Mouse (Mus musculus) kidney, embryonic 16.5 days (tissue): Measurements from ENCODE around the gene Bola1. TPM values are rescaled to one million over a fixed set of nuclear protein-coding genes. Genes with fewer than 3 reads are reported as not detected.
A peak's percentile ranks its signal among the peaks of the same experiment; 100 is the strongest.

Experiments
- ATAC-seq: fragments of 200-750 bp; cut with Nextera tagmentation; 2 replicates; pipeline ENCODE4 v1.8.0; 2017; ENCODE audit warnings: moderate TSS enrichment; ENCODE audit not compliant: low FRiP score, low TSS enrichment
- H3K27ac ChIP-seq: fragments of 300-500 bp; sonication (generic); 2 replicates; pipeline ENCODE4 v1.5.1; 2014; ENCODE audit warnings: low read length
- H3K27me3 ChIP-seq: fragments of 300-500 bp; sonication (generic); 2 replicates; pipeline ENCODE4 v1.6.1; 2014; ENCODE audit warnings: low read length, control low read depth, mixed read lengths; ENCODE audit not compliant: insufficient read depth
- H3K36me3 ChIP-seq: fragments of 300-500 bp; sonication (generic); 2 replicates; pipeline ENCODE4 v1.6.1; 2014; ENCODE audit warnings: low read length, control low read depth, mixed read lengths; ENCODE audit not compliant: insufficient read depth
- H3K4me1 ChIP-seq: fragments of 300-500 bp; sonication (generic); 2 replicates; pipeline ENCODE4 v1.6.1; 2014; ENCODE audit warnings: low read length, control low read depth, mixed read lengths; ENCODE audit not compliant: insufficient read depth
- H3K4me2 ChIP-seq: fragments of 300-500 bp; sonication (generic); replicated peaks from 2 replicates; pipeline ENCODE4 v1.6.1; 2014; ENCODE audit warnings: low read depth, low read length
- H3K4me3 ChIP-seq: fragments of 300-500 bp; sonication (generic); 2 replicates; pipeline ENCODE4 v1.5.1; 2014; ENCODE audit warnings: mild to moderate bottlenecking, low read length
- H3K9ac ChIP-seq: fragments of 300-500 bp; sonication (generic); replicated peaks from 2 replicates; pipeline ENCODE4 v1.6.1; 2014; ENCODE audit warnings: low read length
- H3K9me3 ChIP-seq: fragments of 300-500 bp; sonication (generic); 2 replicates; pipeline ENCODE4 v1.6.1; 2016; ENCODE audit warnings: low read length, control low read depth
- WGBS: fragments of 180-500 bp; shearing (Covaris S2); extraction: QIAGEN DNeasy Blood & Tissue Kit; methylation state at CpG from one replicate; pipeline ENCODE4 v1.1.7; 2014; 5-methylcytosine and 5-hydroxymethylcytosine counted together
- polyA plus RNA-seq: library from polyadenylated mRNA; unstranded; fragments of >200 nt; fragmentation: Nextera tagmentation; extraction: Ambion mirVana; gene quantifications from 2 replicates; pipeline ENCODE4 v1.2.1, GENCODE M21; 2015

Gene Bola1
- polyA plus RNA-seq, 1 experiment from 2014 or later, result 51.3 TPM

GRCm38 (mm10) chr3:96262216-96262875 is 42.8 kb upstream of the Bola1 start:
- no peaks in the 10 kb centered on the region for H3K9me3 ChIP-seq
- no peaks in the 10 kb centered on the region for H3K36me3 ChIP-seq
- peak overlapping the region; percentile 99 for H3K27ac ChIP-seq
- peaks cover 23% of the 10 kb centered on the region for H3K4me1 ChIP-seq
- H3K27me3 ChIP-seq, result no peaks in the 10 kb centered on the region
- WGBS, result under 1% methylated on average over 19 of the region's 19 CpGs
- H3K9ac ChIP-seq, result peak overlapping the region; percentile 85
- H3K4me2 ChIP-seq, result peak overlapping the region; percentile 79
- H3K4me3 ChIP-seq, result peak overlapping the region; percentile 55
- ATAC-seq, result peak; percentile 87

GRCm38 (mm10) chr3:96261623-96262022 is 42.1 kb upstream of the Bola1 start:
- peak overlapping the region; percentile 99 for H3K27ac ChIP-seq
- peak overlapping the region; percentile 79 for H3K4me2 ChIP-seq
- H3K4me1 ChIP-seq, result peaks cover 20% of the 10 kb centered on the region
- 60% methylated on average over 3 of the region's 3 CpGs for WGBS
- peak overlapping the region; percentile 55 for H3K4me3 ChIP-seq
- no peaks in the 10 kb centered on the region for H3K27me3 ChIP-seq
- H3K9me3 ChIP-seq, result no peaks in the 10 kb centered on the region
- H3K9ac ChIP-seq, result peak overlapping the region; percentile 85
- H3K36me3 ChIP-seq, result no peaks in the 10 kb centered on the region
- no peak for ATAC-seq

- WGBS, result 91% methylated on average over 5 of the region's 5 CpGs
- Histone ChIP-seq H3K4me1 (peaks cover 25% of the 10 kb centered on the region), H3K4me3 (no peak overlapping the region), H3K36me3 (no peaks in the 10 kb centered on the region), H3K9ac (no peak overlapping the region), H3K9me3 (no peaks in the 10 kb centered on the region), H3K4me2 (no peak overlapping the region), H3K27me3 (no peaks in the 10 kb centered on the region), H3K27ac (no peak overlapping the region)
- ATAC-seq, result no peak
Observed at GRCm38 (mm10) chr3:96260220-96260619, 40.7 kb upstream of the Bola1 start.

- Histone ChIP-seq H3K4me2 (no peak overlapping the region), H3K27ac (no peak overlapping the region), H3K9me3 (no peaks in the 10 kb centered on the region), H3K4me3 (no peak overlapping the region), H3K4me1 (peaks cover 16% of the 10 kb centered on the region), H3K36me3 (no peaks in the 10 kb centered on the region), H3K9ac (no peak overlapping the region), H3K27me3 (no peaks in the 10 kb centered on the region)
- ATAC-seq, result no peak
- WGBS, result 74% methylated on average over 3 of the region's 3 CpGs
Observed at GRCm38 (mm10) chr3:96257190-96257589, 37.7 kb upstream of the Bola1 start.

- Histone ChIP-seq H3K36me3 (no peaks in the 10 kb centered on the region), H3K9ac (no peak overlapping the region), H3K27ac (no peak overlapping the region), H3K9me3 (no peaks in the 10 kb centered on the region), H3K4me3 (no peak overlapping the region), H3K4me2 (0 out of 2 replicates have a peak overlapping the region, but pooled peaks have one; percentile 5), H3K4me1 (peaks cover 8% of the 10 kb centered on the region; the same call in 1 of the 2 replicates), H3K27me3 (no peaks in the 10 kb centered on the region)
- ATAC-seq, result no peak
- 66% methylated on average over 5 of the region's 5 CpGs for WGBS
Observed at GRCm38 (mm10) chr3:96255926-96256593, 36.6 kb upstream of the Bola1 start.

- H3K4me2 ChIP-seq, result no peak overlapping the region
- 52% methylated on average over 10 of the region's 10 CpGs for WGBS
- no peak overlapping the region for H3K27ac ChIP-seq
- H3K4me1 ChIP-seq, result peaks cover 11% of the 10 kb centered on the region; the same call in 1 of the 2 replicates
- no peaks in the 10 kb centered on the region for H3K9me3 ChIP-seq
- no peaks in the 10 kb centered on the region for H3K36me3 ChIP-seq
- H3K4me3 ChIP-seq, result no peak overlapping the region
- ATAC-seq, result no peak
- no peak overlapping the region; the same call in 1 of the 2 replicates for H3K9ac ChIP-seq
- H3K27me3 ChIP-seq, result no peaks in the 10 kb centered on the region
Observed at GRCm38 (mm10) chr3:96254683-96255355, 35.3 kb upstream of the Bola1 start.

GRCm38 (mm10) chr3:96251787-96252186 is 32.3 kb upstream of the Bola1 start:
- H3K9me3 ChIP-seq, result no peaks in the 10 kb centered on the region
- no peaks in the 10 kb centered on the region for H3K27me3 ChIP-seq
- no peak overlapping the region for H3K4me2 ChIP-seq
- WGBS, result 83% methylated on average over 3 of the region's 3 CpGs
- H3K4me3 ChIP-seq, result no peak overlapping the region
- ATAC-seq, result no peak
- peaks cover 32% of the 10 kb centered on the region for H3K4me1 ChIP-seq
- no peak overlapping the region for H3K27ac ChIP-seq
- no peak overlapping the region for H3K9ac ChIP-seq
- H3K36me3 ChIP-seq, result no peaks in the 10 kb centered on the region

GRCm38 (mm10) chr3:96250890-96251289 is 31.4 kb upstream of the Bola1 start:
- no peak overlapping the region for H3K9ac ChIP-seq
- no peaks in the 10 kb centered on the region for H3K27me3 ChIP-seq
- WGBS, result 46% methylated on average over 3 of the region's 3 CpGs
- H3K4me1 ChIP-seq, result peaks cover 28% of the 10 kb centered on the region
- no peak overlapping the region for H3K4me3 ChIP-seq
- H3K9me3 ChIP-seq, result no peaks in the 10 kb centered on the region
- no peaks in the 10 kb centered on the region for H3K36me3 ChIP-seq
- ATAC-seq, result no peak
- no peak overlapping the region for H3K4me2 ChIP-seq
- H3K27ac ChIP-seq, result no peak overlapping the region

- no peaks in the 10 kb centered on the region for H3K9me3 ChIP-seq
- H3K4me2 ChIP-seq, result peak overlapping the region; percentile 55
- H3K27me3 ChIP-seq, result no peaks in the 10 kb centered on the region
- peak overlapping the region; percentile 52 for H3K9ac ChIP-seq
- H3K4me3 ChIP-seq, result peak overlapping the region; percentile 49
- H3K36me3 ChIP-seq, result no peaks in the 10 kb centered on the region
- H3K4me1 ChIP-seq, result peaks cover 31% of the 10 kb centered on the region
- peak overlapping the region; percentile 66 for H3K27ac ChIP-seq
- WGBS, result 52% methylated on average over 4 of the region's 4 CpGs
- no peak for ATAC-seq
Observed at GRCm38 (mm10) chr3:96249034-96249345, 29.5 kb upstream of the Bola1 start.
